Mouse (Mus musculus) heart, embryonic 10.5 days (tissue): ENCODE data around the gene Olfr427. TPM values are rescaled to one million over a fixed set of nuclear protein-coding genes. Genes with fewer than 3 reads are reported as not detected.

ENCODE experiments used
- DNase-seq: peaks from one replicate; pipeline ENCODE4 v3.0.0-alpha.2; 2017; ENCODE audit warnings: low spot score
- H3K27ac ChIP-seq: fragments of 300-500 bp; sonication (generic); 2 replicates; pipeline ENCODE4 v1.5.1; 2016; ENCODE audit warnings: mild to moderate bottlenecking
- H3K27me3 ChIP-seq: fragments of 300-500 bp; sonication (generic); 2 replicates; pipeline ENCODE4 v1.6.1; 2016; ENCODE audit warnings: mild to moderate bottlenecking; ENCODE audit not compliant: poor library complexity, insufficient read depth, severe bottlenecking
- H3K36me3 ChIP-seq: fragments of 300-500 bp; sonication (generic); 2 replicates; pipeline ENCODE4 v1.6.1; 2016; ENCODE audit warnings: mild to moderate bottlenecking, moderate library complexity
- H3K4me1 ChIP-seq: fragments of 300-500 bp; sonication (generic); 2 replicates; pipeline ENCODE4 v1.6.1; 2016; ENCODE audit warnings: mild to moderate bottlenecking
- H3K4me3 ChIP-seq: fragments of 300-500 bp; sonication (generic); 2 replicates; pipeline ENCODE4 v1.5.1; 2016; ENCODE audit warnings: mild to moderate bottlenecking, moderate library complexity
- H3K9me3 ChIP-seq: fragments of 300-500 bp; sonication (generic); 2 replicates; pipeline ENCODE4 v1.6.1; 2016; ENCODE audit warnings: mild to moderate bottlenecking, moderate library complexity
- WGBS: fragments of 180-500 bp; shearing (Covaris S2); methylation state at CpG from one replicate; pipeline ENCODE4 v1.1.7; 2016; 5-methylcytosine and 5-hydroxymethylcytosine counted together
- polyA plus RNA-seq: library from polyadenylated mRNA; unstranded; fragments of >200 nt; fragmentation: Nextera tagmentation; extraction: Ambion mirVana; gene quantifications from 2 replicates; pipeline ENCODE4 v1.2.1, GENCODE M21; 2016

Gene Olfr427
- polyA plus RNA-seq, 1 experiment from 2014 or later, result not detected

GRCm38 (mm10) chr1:174131999-174132398 lies 35.3 kb downstream of the Olfr427 start:
- no peaks in the 10 kb centered on the region for H3K9me3 ChIP-seq
- H3K4me3 ChIP-seq, result no peak overlapping the region
- no peaks in the 10 kb centered on the region for H3K36me3 ChIP-seq
- 68% methylated on average over 3 of the region's 3 CpGs for WGBS
- DNase-seq, result no peak
- H3K4me1 ChIP-seq, result no peaks in the 10 kb centered on the region
- no peaks in the 10 kb centered on the region for H3K27me3 ChIP-seq
- no peak overlapping the region for H3K27ac ChIP-seq

- H3K27ac ChIP-seq, result no peak overlapping the region
- DNase-seq, result no peak
- H3K36me3 ChIP-seq, result no peaks in the 10 kb centered on the region
- H3K9me3 ChIP-seq, result no peaks in the 10 kb centered on the region
- no peak overlapping the region for H3K4me3 ChIP-seq
- H3K27me3 ChIP-seq, result no peaks in the 10 kb centered on the region
- no peaks in the 10 kb centered on the region for H3K4me1 ChIP-seq
- WGBS, result 68% methylated on average over 2 of the region's 2 CpGs
These were observed 44.7 kb downstream of the Olfr427 start for GRCm38 (mm10) chr1:174141384-174141783.

GRCm38 (mm10) chr1:174146696-174147095 lies 50.0 kb downstream of the Olfr427 start:
- H3K36me3 ChIP-seq, result no peaks in the 10 kb centered on the region
- H3K27me3 ChIP-seq, result no peaks in the 10 kb centered on the region
- WGBS, result 80% methylated on average over 1 of the region's 1 CpGs
- no peaks in the 10 kb centered on the region for H3K4me1 ChIP-seq
- H3K27ac ChIP-seq, result no peak overlapping the region
- no peak for DNase-seq
- H3K4me3 ChIP-seq, result no peak overlapping the region
- no peaks in the 10 kb centered on the region for H3K9me3 ChIP-seq

GRCm38 (mm10) chr1:174149289-174149688 lies 52.6 kb downstream of the Olfr427 start:
- Histone ChIP-seq H3K27ac (no peak overlapping the region), H3K36me3 (no peaks in the 10 kb centered on the region), H3K9me3 (no peaks in the 10 kb centered on the region), H3K27me3 (no peaks in the 10 kb centered on the region), H3K4me3 (no peak overlapping the region), H3K4me1 (no peaks in the 10 kb centered on the region)
- no peak for DNase-seq
- 70% methylated on average over 2 of the region's 2 CpGs for WGBS

Other genes with a start within 250 kb of the Olfr427 start
- gene Ifi211, start 183.8 kb upstream of the Olfr427 start, polyA plus RNA-seq, result 1.1 and 2.7 TPM in 2 replicates
- gene Mndal, start 154.4 kb upstream of the Olfr427 start, polyA plus RNA-seq, result 0.77 and 4.1 TPM in 2 replicates
- not detected in 2 replicates for gene Ifi203, start 154.2 kb upstream of the Olfr427 start, polyA plus RNA-seq
- gene Ifi202b, start 114.1 kb upstream of the Olfr427 start, polyA plus RNA-seq, result not detected in 2 replicates
- gene Ifi205, start 65.1 kb upstream of the Olfr427 start, polyA plus RNA-seq, result 1.2 and 2.6 TPM in 2 replicates
- gene Olfr433, start 56.2 kb upstream of the Olfr427 start, polyA plus RNA-seq, result 0.13 TPM in 1 of 2 replicates, not detected in the other
- not detected in 2 replicates for gene Olfr432, start 47.7 kb upstream of the Olfr427 start, polyA plus RNA-seq
- not detected in 2 replicates for gene Olfr430, start 30.3 kb upstream of the Olfr427 start, polyA plus RNA-seq
- not detected in 2 replicates for gene Olfr429, start 12.6 kb upstream of the Olfr427 start, polyA plus RNA-seq
- gene Olfr231, start 24.3 kb downstream of the Olfr427 start, polyA plus RNA-seq, result not detected in 2 replicates
- gene Olfr424, start 34.6 kb downstream of the Olfr427 start, polyA plus RNA-seq, result not detected in 2 replicates
- gene Olfr420, start 58.7 kb downstream of the Olfr427 start, polyA plus RNA-seq, result 0.09 TPM in 1 of 2 replicates, not detected in the other
- 3.8 and 6.7 TPM in 2 replicates for gene Spta1, start 75.9 kb downstream of the Olfr427 start, polyA plus RNA-seq
- gene Olfr419, start 155.2 kb downstream of the Olfr427 start, polyA plus RNA-seq, result not detected in 2 replicates
- not detected in 2 replicates for gene Mptx1, start 233.6 kb downstream of the Olfr427 start, polyA plus RNA-seq